Mouse (Mus musculus) limb, embryonic 11.5 days (tissue): ENCODE data around the gene Kif5c. TPM values are rescaled to one million over a fixed set of nuclear protein-coding genes. Genes with fewer than 3 reads are reported as not detected.

Experiments
- ATAC-seq: fragments of 200-750 bp; cut with Nextera tagmentation; 2 replicates; pipeline ENCODE4 v1.8.0; 2017; ENCODE audit warnings: low read depth; ENCODE audit not compliant: insufficient number of reproducible peaks, low FRiP score, low TSS enrichment
- DNase-seq: peaks from one replicate; pipeline ENCODE4 v3.0.0-alpha.2; 2015; ENCODE audit warnings: low spot score
- H3K27ac ChIP-seq: fragments of 300-500 bp; sonication (generic); replicated peaks from 2 replicates; pipeline ENCODE4 v1.5.1; 2014; ENCODE audit warnings: low read depth, mild to moderate bottlenecking, low read length
- H3K27me3 ChIP-seq: fragments of 300-500 bp; sonication (generic); 2 replicates; pipeline ENCODE4 v1.6.1; 2014; ENCODE audit warnings: mild to moderate bottlenecking, low read length, mixed read lengths; ENCODE audit not compliant: control insufficient read depth, insufficient read depth
- H3K36me3 ChIP-seq: fragments of 300-500 bp; sonication (generic); 2 replicates; pipeline ENCODE4 v1.6.1; 2014; ENCODE audit warnings: mild to moderate bottlenecking, low read length, moderate library complexity, mixed read lengths; ENCODE audit not compliant: control insufficient read depth, insufficient read depth
- H3K4me1 ChIP-seq: fragments of 300-500 bp; sonication (generic); 2 replicates; pipeline ENCODE4 v1.6.1; 2014; ENCODE audit warnings: low read length, mixed read lengths; ENCODE audit not compliant: control insufficient read depth, insufficient read depth
- H3K4me2 ChIP-seq: fragments of 300-500 bp; sonication (generic); 2 replicates; pipeline ENCODE4 v1.6.1; 2014; ENCODE audit warnings: low read depth, mild to moderate bottlenecking, moderate library complexity; ENCODE audit not compliant: severe bottlenecking
- H3K4me3 ChIP-seq: fragments of 300-500 bp; sonication (generic); 2 replicates; pipeline ENCODE4 v1.5.1; 2014; ENCODE audit warnings: low read depth, low read length
- H3K9ac ChIP-seq: fragments of 300-500 bp; sonication (generic); 2 replicates; pipeline ENCODE4 v1.6.1; 2014; ENCODE audit warnings: mild to moderate bottlenecking, low read length
- H3K9me3 ChIP-seq: fragments of 300-500 bp; sonication (generic); 2 replicates; pipeline ENCODE4 v1.6.1; 2016; ENCODE audit warnings: low read length; ENCODE audit not compliant: control insufficient read depth
- WGBS: fragments of 180-500 bp; shearing (Covaris S2); extraction: QIAGEN DNeasy Blood & Tissue Kit; methylation state at CpG from one replicate; pipeline ENCODE4 v1.1.7; 2014; 5-methylcytosine and 5-hydroxymethylcytosine counted together
- polyA plus RNA-seq: library from polyadenylated mRNA; unstranded; fragments of >200 nt; fragmentation: Nextera tagmentation; extraction: Ambion mirVana; gene quantifications from 2 replicates; pipeline ENCODE4 v1.2.1, GENCODE M21; 2014

Gene Kif5c
- polyA plus RNA-seq, 1 experiment from 2014 or later: 15.2 TPM

DNA sequence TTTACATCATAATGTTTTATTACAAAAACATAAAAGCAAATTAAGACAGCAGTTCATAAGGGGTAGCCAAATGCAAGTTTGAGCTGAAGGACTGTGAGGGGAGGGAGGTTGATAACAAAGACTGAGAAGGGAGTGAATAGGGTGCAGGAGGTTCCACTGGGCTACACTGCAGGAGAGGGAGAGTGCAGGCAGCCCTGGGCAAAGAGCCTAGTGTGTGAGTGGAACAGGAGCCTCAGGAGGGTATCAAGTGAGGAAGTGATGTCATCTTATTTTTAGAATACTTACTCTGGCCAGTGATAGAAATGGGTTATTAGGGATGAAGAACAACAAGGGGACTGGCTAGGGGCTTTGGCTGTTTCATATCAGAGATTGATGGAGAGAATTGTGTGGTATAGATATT lies 42.2 kb downstream of the Kif5c start:
- H3K36me3 ChIP-seq: no peaks in the 10 kb centered on the region
- no peak overlapping the region for H3K4me3 ChIP-seq
- ATAC-seq (no peak), DNase-seq (no peak)
- H3K4me1 ChIP-seq: no peaks in the 10 kb centered on the region; the same call in 1 of the 2 replicates
- no peaks in the 10 kb centered on the region for H3K9me3 ChIP-seq
- no peak overlapping the region for H3K4me2 ChIP-seq
- no peak overlapping the region for H3K27ac ChIP-seq
- H3K9ac ChIP-seq: no peak overlapping the region
- H3K27me3 ChIP-seq: no peaks in the 10 kb centered on the region

DNA sequence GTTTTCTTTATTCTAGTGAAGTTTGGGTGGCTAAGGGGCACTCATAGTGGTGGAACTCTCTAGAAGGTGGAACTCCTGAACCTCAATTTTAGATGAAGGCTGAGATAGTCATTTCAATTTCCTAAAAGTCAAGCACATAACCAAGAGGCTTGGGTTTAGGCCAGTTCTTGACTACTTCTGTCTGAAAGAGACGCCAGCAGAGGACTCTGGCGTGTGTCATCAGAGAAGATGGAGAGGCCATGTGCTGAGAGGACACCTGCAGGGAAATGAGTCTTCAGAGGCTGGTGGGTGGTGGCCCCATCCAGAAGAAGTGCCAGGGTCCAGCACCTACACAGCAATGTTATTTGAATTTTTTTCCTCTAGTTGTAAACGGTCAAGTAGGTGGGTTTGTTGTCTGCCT lies 42.8 kb downstream of the Kif5c start:
- no peak overlapping the region for H3K27ac ChIP-seq
- no peak overlapping the region for H3K9ac ChIP-seq
- H3K9me3 ChIP-seq: no peaks in the 10 kb centered on the region
- no peaks in the 10 kb centered on the region for H3K27me3 ChIP-seq
- no peaks in the 10 kb centered on the region; the same call in 1 of the 2 replicates for H3K4me1 ChIP-seq
- WGBS: 93% methylated on average over 3 of the region's 3 CpGs
- no peak for ATAC-seq
- H3K4me3 ChIP-seq: no peak overlapping the region
- H3K4me2 ChIP-seq: no peak overlapping the region
- no peak for DNase-seq
- no peaks in the 10 kb centered on the region for H3K36me3 ChIP-seq

- DNase-seq (no peak), ATAC-seq (no peak)
- Histone ChIP-seq H3K27ac (no peak overlapping the region), H3K4me1 (peaks cover 12% of the 10 kb centered on the region), H3K9me3 (no peaks in the 10 kb centered on the region), H3K4me3 (no peak overlapping the region), H3K36me3 (no peaks in the 10 kb centered on the region), H3K4me2 (no peak overlapping the region), H3K27me3 (no peaks in the 10 kb centered on the region), H3K9ac (no peak overlapping the region)
- WGBS: 38% methylated on average over 12 of the region's 12 CpGs
Measured at GRCm38 (mm10) chr2:49671753-49672500, 52.8 kb downstream of the Kif5c start.

DNA sequence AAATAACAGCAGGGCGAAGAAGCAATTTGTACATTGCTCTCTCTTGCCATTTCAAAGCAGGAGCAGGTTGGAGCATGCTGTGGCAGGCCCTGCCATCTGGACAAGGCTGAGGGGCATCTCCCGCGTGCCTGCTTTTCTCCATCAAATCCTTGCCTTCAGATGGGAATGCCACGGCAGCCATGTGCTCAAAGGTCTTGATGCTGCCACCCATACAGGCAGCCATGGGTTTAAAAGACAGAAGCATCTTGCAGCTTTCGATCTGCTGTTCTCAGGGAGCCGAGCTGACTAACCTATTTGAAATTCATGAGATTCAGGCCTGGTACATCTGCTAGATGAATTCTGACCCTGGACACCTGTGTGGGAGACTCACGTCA lies 53.4 kb downstream of the Kif5c start:
- no peak overlapping the region for H3K9ac ChIP-seq
- 75% methylated on average over 7 of the region's 7 CpGs for WGBS
- ATAC-seq (no peak), DNase-seq (no peak)
- H3K27ac ChIP-seq: no peak overlapping the region
- peaks cover 12% of the 10 kb centered on the region for H3K4me1 ChIP-seq
- no peaks in the 10 kb centered on the region for H3K9me3 ChIP-seq
- H3K36me3 ChIP-seq: no peaks in the 10 kb centered on the region
- no peak overlapping the region for H3K4me3 ChIP-seq
- no peak overlapping the region for H3K4me2 ChIP-seq
- H3K27me3 ChIP-seq: no peaks in the 10 kb centered on the region

DNA sequence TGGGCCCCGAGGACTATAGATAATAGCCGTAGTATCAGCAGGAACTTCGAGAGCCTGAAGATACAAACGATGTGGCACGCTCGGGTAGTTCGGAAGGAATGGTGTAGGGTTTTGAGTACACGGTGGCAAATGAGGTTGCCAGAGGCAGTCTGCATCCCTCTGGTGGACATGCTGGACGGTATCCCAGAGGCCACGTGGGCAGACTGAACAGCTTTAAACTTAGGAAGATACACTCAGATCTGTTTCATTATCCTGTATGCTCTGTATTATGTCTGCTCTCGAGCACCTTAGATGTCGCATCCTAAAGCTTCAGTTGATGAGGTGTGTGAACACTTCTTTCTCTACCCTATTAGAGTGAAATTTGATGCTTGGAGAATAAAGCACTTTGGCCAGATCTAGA lies 56.9 kb downstream of the Kif5c start:
- Histone ChIP-seq H3K4me3 (no peak overlapping the region), H3K4me2 (no peak overlapping the region), H3K36me3 (no peaks in the 10 kb centered on the region), H3K27me3 (no peaks in the 10 kb centered on the region), H3K27ac (no peak overlapping the region), H3K9ac (no peak overlapping the region), H3K4me1 (peaks cover 20% of the 10 kb centered on the region), H3K9me3 (no peaks in the 10 kb centered on the region)
- no peak for ATAC-seq
- 86% methylated on average over 12 of the region's 12 CpGs for WGBS
- DNase-seq: no peak

- ATAC-seq: no peak
- Histone ChIP-seq H3K4me1 (peaks cover 11% of the 10 kb centered on the region), H3K9me3 (no peaks in the 10 kb centered on the region), H3K36me3 (no peaks in the 10 kb centered on the region), H3K4me3 (no peak overlapping the region), H3K27me3 (no peaks in the 10 kb centered on the region), H3K9ac (no peak overlapping the region; the same call in 1 of the 2 replicates), H3K4me2 (no peak overlapping the region), H3K27ac (no peak overlapping the region)
- WGBS: 56% methylated on average over 7 of the region's 7 CpGs
- no peak for DNase-seq
Measured at GRCm38 (mm10) chr2:49678386-49678785, 59.3 kb downstream of the Kif5c start.

- 78% methylated on average over 16 of the region's 16 CpGs for whole genome bisulfite sequencing
- Histone ChIP-seq H3K9ac (no peak overlapping the region), H3K27ac (no peak overlapping the region), H3K4me2 (no peak overlapping the region), H3K9me3 (no peaks in the 10 kb centered on the region), H3K4me1 (peaks cover 16% of the 10 kb centered on the region), H3K36me3 (no peaks in the 10 kb centered on the region), H3K4me3 (no peak overlapping the region), H3K27me3 (no peaks in the 10 kb centered on the region)
- ATAC-seq: no peak
- DNase-seq: no peak
Measured at GRCm38 (mm10) chr2:49679135-49679964, 60.3 kb downstream of the Kif5c start.

DNA sequence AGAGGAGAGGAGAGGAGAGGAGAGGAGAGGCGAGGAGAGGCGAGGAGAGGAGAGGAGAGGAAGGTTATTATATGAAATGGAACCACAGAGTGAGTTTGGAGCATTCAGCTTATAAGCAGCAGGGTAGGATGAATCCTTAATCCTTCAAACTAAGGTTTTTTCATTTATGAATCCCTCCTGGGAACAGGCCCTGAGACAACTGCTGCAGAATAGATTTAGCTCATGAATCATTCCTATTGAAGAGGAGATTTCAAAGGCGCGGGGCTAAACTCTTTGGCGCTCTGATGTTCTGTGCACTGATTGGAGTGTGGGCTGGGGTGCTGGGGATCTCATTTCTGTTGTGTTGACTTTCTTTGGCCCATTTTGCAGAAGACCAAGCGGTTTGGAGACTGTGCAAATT lies 63.7 kb downstream of the Kif5c start:
- no peak overlapping the region for H3K4me2 ChIP-seq
- no peak overlapping the region for H3K9ac ChIP-seq
- DNase-seq (no peak), ATAC-seq (no peak)
- whole genome bisulfite sequencing: 81% methylated on average over 6 of the region's 6 CpGs
- H3K27me3 ChIP-seq: no peaks in the 10 kb centered on the region
- no peak overlapping the region for H3K4me3 ChIP-seq
- no peaks in the 10 kb centered on the region for H3K36me3 ChIP-seq
- H3K4me1 ChIP-seq: peaks cover 18% of the 10 kb centered on the region
- H3K9me3 ChIP-seq: no peaks in the 10 kb centered on the region
- H3K27ac ChIP-seq: no peak overlapping the region
